Mouse (Mus musculus) ovary, postnatal 10 days (tissue): Measurements from ENCODE around the gene Bmp8a.
"Not testable (repeated sequence)": the region's sequence is repeated elsewhere in the genome, so short reads cannot be mapped to it uniquely, and the experiment has no call there.

ENCODE experiments used
- DNase-seq: peaks from one replicate; pipeline ENCODE4 v3.0.0; 2022; ENCODE audit warnings: low spot score

The Bmp8a gene

GRCm38 (mm10) chr4:123286790-123287189 lies 56.3 kb downstream of the Bmp8a start:
- DNase-seq: no peak

GRCm38 (mm10) chr4:123284731-123285624 lies 58.1 kb downstream of the Bmp8a start:
- no peak for DNase-seq

GRCm38 (mm10) chr4:123283675-123284064 lies 59.4 kb downstream of the Bmp8a start:
- DNase-seq: not testable (repeated sequence)

- DNase-seq: not testable (repeated sequence)
Measured at GRCm38 (mm10) chr4:123282915-123283674, 60.0 kb downstream of the Bmp8a start.

GRCm38 (mm10) chr4:123282500-123282899 lies 60.6 kb downstream of the Bmp8a start:
- peak; percentile 78 for DNase-seq

- no peak for DNase-seq
Measured at GRCm38 (mm10) chr4:123280117-123280516, 62.9 kb downstream of the Bmp8a start.

GRCm38 (mm10) chr4:123271063-123271462 lies 72.0 kb downstream of the Bmp8a start:
- DNase-seq: no peak
